Mouse (Mus musculus) heart, adult 2 months (tissue): Measurements from ENCODE around the gene Gemin8. TPM values are rescaled to one million over a fixed set of nuclear protein-coding genes. Genes with fewer than 3 reads are reported as not detected.

Source experiments
- DNase-seq, 2 experiments: peaks; one replicate each; pipeline ENCODE4 v3.0.0; 2021
- H3K27ac ChIP-seq: fragments of 200-600 bp; 2 replicates; pipeline ENCODE4 v1.8.1; 2022
- H3K27me3 ChIP-seq: fragments of 200-500 bp; 2 replicates; pipeline ENCODE4 v1.6.1; 2012; ENCODE audit warnings: mild to moderate bottlenecking, low read length, inconsistent platforms, mixed read lengths; ENCODE audit not compliant: control insufficient read depth, insufficient read depth
- H3K36me3 ChIP-seq: fragments of 200-500 bp; 2 replicates; pipeline ENCODE4 v1.6.1; 2012; ENCODE audit warnings: low read length, inconsistent platforms; ENCODE audit not compliant: control insufficient read depth, insufficient read depth
- H3K4me1 ChIP-seq: fragments of 200-500 bp; 2 replicates; pipeline ENCODE4 v1.6.1; 2011; ENCODE audit warnings: low read length; ENCODE audit not compliant: control insufficient read depth, insufficient read depth
- H3K4me3 ChIP-seq: fragments of 200-600 bp; 2 replicates; pipeline ENCODE4 v1.8.1; 2022
- H3K79me2 ChIP-seq: fragments of 200-500 bp; replicated peaks from 2 replicates; pipeline ENCODE4 v1.6.1; 2012; ENCODE audit warnings: mild to moderate bottlenecking, inconsistent platforms, low read length, moderate library complexity, mixed read lengths; ENCODE audit not compliant: control insufficient read depth, insufficient read depth
- H3K9ac ChIP-seq: fragments of 200-500 bp; 2 replicates; pipeline ENCODE4 v1.6.1; 2012; ENCODE audit warnings: low read depth, mild to moderate bottlenecking, control low read depth, inconsistent platforms, low read length, mixed read lengths
- CTCF ChIP-seq: fragments of 200-600 bp; IDR thresholded peaks from 2 replicates; pipeline ENCODE4 v1.8.1; 2022; ENCODE audit warnings: antibody characterized with exemption, mild to moderate bottlenecking, moderate library complexity
- EP300 ChIP-seq: fragments of 200-500 bp; IDR thresholded peaks from 2 replicates; pipeline ENCODE4 v1.6.1; 2011; ENCODE audit warnings: low read depth, low read length, control low read depth; ENCODE audit not compliant: insufficient read depth
- POLR2A ChIP-seq: fragments of 200-500 bp; IDR thresholded peaks from 2 replicates; pipeline ENCODE4 v1.6.1; 2011; ENCODE audit warnings: mild to moderate bottlenecking, low read depth, low read length, control low read depth; ENCODE audit not compliant: insufficient read depth
- WGBS: fragments of 180-500 bp; shearing (Covaris S2); methylation state at CpG from one replicate; pipeline ENCODE4 v1.1.7; 2018; 5-methylcytosine and 5-hydroxymethylcytosine counted together
- intact Hi-C: fragments of 180-260 bp; cut with DNase I; formaldehyde crosslinking; loops from one replicate; pipeline ENCODE4 v1.15.1; 2025
- polyA plus RNA-seq: library from polyadenylated mRNA; depleted of rRNA; stranded (reverse); fragments of >200 nt; gene quantifications from 2 replicates; pipeline ENCODE4 v1.2.3, GENCODE M21; 2012
- total RNA-seq, 2 experiments: library from RNA; stranded (reverse); gene quantifications; 2 replicates each; pipeline ENCODE4 v1.2.3; 2021

The Gemin8 gene
- total and polyA plus RNA-seq, 3 experiments, result 2.6 to 3.3 (median 2.7) TPM

GRCm38 (mm10) chrX:166185327-166185913 lies 15.2 kb downstream of the Gemin8 start:
- DNase-seq, result no peak
- no peak overlapping the region for H3K4me3 ChIP-seq
- TF ChIP-seq EP300 (no peak), CTCF (no peak), POLR2A (no peak)
- H3K79me2 ChIP-seq, result no peaks in the 10 kb centered on the region
- intact Hi-C loops, result no loop called here
- no peaks in the 10 kb centered on the region for H3K36me3 ChIP-seq
- WGBS, result 81% methylated on average over 9 of the region's 9 CpGs
- H3K27me3 ChIP-seq, result no peaks in the 10 kb centered on the region
- H3K9ac ChIP-seq, result no peak overlapping the region
- H3K27ac ChIP-seq, result no peak overlapping the region
- no peaks in the 10 kb centered on the region for H3K4me1 ChIP-seq

GRCm38 (mm10) chrX:166187803-166188202 lies 17.5 kb downstream of the Gemin8 start:
- DNase-seq, result no peak
- no peaks in the 10 kb centered on the region for H3K27me3 ChIP-seq
- 53% methylated on average over 1 of the region's 1 CpGs for WGBS
- H3K9ac ChIP-seq, result no peak overlapping the region
- intact Hi-C loops, result no loop called here
- H3K79me2 ChIP-seq, result no peaks in the 10 kb centered on the region
- no peaks in the 10 kb centered on the region for H3K36me3 ChIP-seq
- no peak overlapping the region for H3K27ac ChIP-seq
- H3K4me1 ChIP-seq, result no peaks in the 10 kb centered on the region
- H3K4me3 ChIP-seq, result no peak overlapping the region
- TF ChIP-seq POLR2A (no peak), CTCF (no peak), EP300 (no peak)

GRCm38 (mm10) chrX:166196327-166196726 lies 26.1 kb downstream of the Gemin8 start:
- DNase-seq, result no peak
- no peaks in the 10 kb centered on the region for H3K79me2 ChIP-seq
- no peaks in the 10 kb centered on the region for H3K27me3 ChIP-seq
- H3K4me3 ChIP-seq, result no peak overlapping the region
- H3K4me1 ChIP-seq, result peaks cover 3% of the 10 kb centered on the region
- intact Hi-C loops, result no loop called here
- no peak overlapping the region for H3K9ac ChIP-seq
- no peak overlapping the region for H3K27ac ChIP-seq
- TF ChIP-seq EP300, result no peak
- no peak for TF ChIP-seq CTCF
- TF ChIP-seq POLR2A, result no peak
- no peaks in the 10 kb centered on the region for H3K36me3 ChIP-seq

GRCm38 (mm10) chrX:166198266-166198665 lies 28.0 kb downstream of the Gemin8 start:
- peaks cover 3% of the 10 kb centered on the region for H3K4me1 ChIP-seq
- H3K36me3 ChIP-seq, result no peaks in the 10 kb centered on the region
- no peak overlapping the region for H3K27ac ChIP-seq
- no peak overlapping the region for H3K9ac ChIP-seq
- WGBS, result 68% methylated on average over 2 of the region's 2 CpGs
- no peak overlapping the region for H3K4me3 ChIP-seq
- no peak for TF ChIP-seq EP300
- no peak for TF ChIP-seq POLR2A
- TF ChIP-seq CTCF, result no peak
- intact Hi-C loops, result no loop called here
- H3K27me3 ChIP-seq, result no peaks in the 10 kb centered on the region
- DNase-seq, result peak in 1 of 2 experiments; percentile 3
- H3K79me2 ChIP-seq, result no peaks in the 10 kb centered on the region

GRCm38 (mm10) chrX:166199812-166200211 lies 29.6 kb downstream of the Gemin8 start:
- Histone ChIP-seq H3K27ac (no peak overlapping the region), H3K4me3 (no peak overlapping the region), H3K36me3 (no peaks in the 10 kb centered on the region), H3K27me3 (no peaks in the 10 kb centered on the region), H3K9ac (no peak overlapping the region), H3K79me2 (no peaks in the 10 kb centered on the region), H3K4me1 (peaks cover 3% of the 10 kb centered on the region)
- no peak for DNase-seq
- TF ChIP-seq CTCF, result no peak
- TF ChIP-seq POLR2A, result no peak
- TF ChIP-seq EP300, result no peak
- intact Hi-C loops, result no loop called here

- DNase-seq, result no peak
- no peak overlapping the region for H3K27ac ChIP-seq
- 59% methylated on average over 2 of the region's 2 CpGs for WGBS
- H3K9ac ChIP-seq, result no peak overlapping the region
- H3K27me3 ChIP-seq, result no peaks in the 10 kb centered on the region
- no peak overlapping the region for H3K4me3 ChIP-seq
- TF ChIP-seq EP300 (no peak), CTCF (no peak), POLR2A (no peak)
- intact Hi-C loops, result no loop called here
- no peaks in the 10 kb centered on the region for H3K36me3 ChIP-seq
- H3K4me1 ChIP-seq, result no peaks in the 10 kb centered on the region
- no peaks in the 10 kb centered on the region for H3K79me2 ChIP-seq
Observed at GRCm38 (mm10) chrX:166214576-166214975, 44.3 kb downstream of the Gemin8 start.

GRCm38 (mm10) chrX:166216248-166216647 lies 46.0 kb downstream of the Gemin8 start:
- intact Hi-C loops, result no loop called here
- Histone ChIP-seq H3K27me3 (no peaks in the 10 kb centered on the region), H3K27ac (no peak overlapping the region), H3K4me1 (no peaks in the 10 kb centered on the region), H3K4me3 (no peak overlapping the region), H3K9ac (no peak overlapping the region), H3K36me3 (no peaks in the 10 kb centered on the region), H3K79me2 (no peaks in the 10 kb centered on the region)
- no peak for DNase-seq
- no peak for TF ChIP-seq POLR2A
- TF ChIP-seq EP300, result no peak
- no peak for TF ChIP-seq CTCF
- 80% methylated on average over 6 of the region's 6 CpGs for WGBS
